Comparison of ENCODE assay signal across 8 mouse cellular contexts in genomic region chr2:158625231-158625630, GRCm38 (mm10). TPM values are rescaled to one million over a fixed set of nuclear protein-coding genes. Genes with fewer than 3 reads are reported as not detected.
DNase-seq lines count a peak whose midpoint lies in the region; ATAC-seq lines count a peak whose summit lies in the region.

No protein-coding gene starts in this region.

- no peaks in the 10 kb centered on the region for H3K9me3 ChIP-seq in intestine, embryonic 14.5 days (ENCODE audit: control insufficient read depth, low read length)

- peaks cover 12% of the 10 kb centered on the region for H3K4me1 ChIP-seq in intestine, embryonic 14.5 days (replicated peaks; ENCODE audit: control insufficient read depth, insufficient read depth, low read length)

- peak overlapping the region; percentile 74 for H3K9ac ChIP-seq in intestine, embryonic 14.5 days (ENCODE audit: low read length)

- H3K27ac ChIP-seq in intestine, embryonic 14.5 days (ENCODE audit: low read depth), result peak overlapping the region; percentile 80

- ATAC-seq in cerebellum, adult (ENCODE audit: insufficient number of reproducible peaks, low FRiP score, low TSS enrichment), result peak; percentile 12; the same call in 1 of the 2 replicates
- ATAC-seq in intestine, embryonic 14.5 days (replicated peaks; ENCODE audit: low FRiP score, low TSS enrichment, low read depth), result peak; percentile 76
- peak; percentile 5; the same call in 1 of the 2 replicates for ATAC-seq in megakaryocyte progenitor cell, adult 5-6 weeks (replicated peaks; ENCODE audit: poor library complexity)

- peak overlapping the region; percentile 83 for H3K4me2 ChIP-seq in intestine, embryonic 14.5 days (ENCODE audit: low read length)

- DNase-seq in cerebellum, postnatal 36 days, result no peak
- peak; percentile 18 for DNase-seq in urinary bladder, postnatal 25 days (ENCODE audit: low spot score)
- DNase-seq in urinary bladder, adult 2 months (ENCODE audit: low spot score), result no peak
- DNase-seq in intestine, embryonic 14.5 days (ENCODE audit: low spot score), result no peak
- no peak for DNase-seq in right cerebral cortex, postnatal 25 days
- DNase-seq in thymus, postnatal 0 days (ENCODE audit: low spot score), result no peak

- peak overlapping the region; percentile 87 for H3K4me3 ChIP-seq in intestine, embryonic 14.5 days (ENCODE audit: low read depth, low read length)

- 0% methylated on average over 41 of the region's 44 CpGs for WGBS in intestine, embryonic 14.5 days

- H3K36me3 ChIP-seq in intestine, embryonic 14.5 days (ENCODE audit: control insufficient read depth, insufficient read depth, low read length), result peaks cover 37% of the 10 kb centered on the region

- peaks cover 10% of the 10 kb centered on the region; the same call in 1 of the 2 replicates for H3K27me3 ChIP-seq in intestine, embryonic 14.5 days (replicated peaks; ENCODE audit: control insufficient read depth, insufficient read depth, low read length)

RNA-seq across cellular contexts. Expression of gene Actr5, which starts 0.5 kb away (rescaled TPM):
- 6.6 and 7.4 TPM in 2 replicates for polyA plus RNA-seq in urinary bladder, adult 2 months (2012; rRNA removed)
- polyA plus RNA-seq in intestine, embryonic 14.5 days (2014; fragmentation: Nextera tagmentation; extraction: Ambion mirVana), result 12.7 and 13.0 TPM in 2 replicates
- 9.1 and 14.7 TPM in 2 replicates for total RNA-seq in megakaryocyte progenitor cell, adult 5-6 weeks (2015)
- total RNA-seq in megakaryocyte progenitor cell, adult 5-6 weeks (2017), result 14.5 and 18.7 TPM in 2 replicates
- polyA plus RNA-seq in thymus, postnatal 0 days (2015; fragmentation: Nextera tagmentation; extraction: Ambion mirVana), result 16.1 and 18.4 TPM in 2 replicates

RNA-seq across cellular contexts. Expression of gene Slc32a1, which starts 14.7 kb away (rescaled TPM):
- polyA plus RNA-seq in urinary bladder, adult 2 months (2012; rRNA removed), result not detected in 2 replicates
- not detected in 2 replicates for polyA plus RNA-seq in intestine, embryonic 14.5 days (2014; fragmentation: Nextera tagmentation; extraction: Ambion mirVana)
- 0.05 TPM in 1 of 2 replicates, not detected in the other for total RNA-seq in megakaryocyte progenitor cell, adult 5-6 weeks (2015)
- 0.04 TPM in 1 of 2 replicates, not detected in the other for total RNA-seq in megakaryocyte progenitor cell, adult 5-6 weeks (2017)
- not detected in 2 replicates for polyA plus RNA-seq in thymus, postnatal 0 days (2015; fragmentation: Nextera tagmentation; extraction: Ambion mirVana)

RNA-seq across cellular contexts. Expression of gene Ppp1r16b, which starts 40.0 kb away (rescaled TPM):
- 0.95 and 2.0 TPM in 2 replicates for polyA plus RNA-seq in urinary bladder, adult 2 months (2012; rRNA removed)
- polyA plus RNA-seq in intestine, embryonic 14.5 days (2014; fragmentation: Nextera tagmentation; extraction: Ambion mirVana), result 5.0 and 5.4 TPM in 2 replicates
- 0.17 and 0.30 TPM in 2 replicates for total RNA-seq in megakaryocyte progenitor cell, adult 5-6 weeks (2015)
- total RNA-seq in megakaryocyte progenitor cell, adult 5-6 weeks (2017), result 0.07 and 0.08 TPM in 2 replicates
- 45.4 and 58.3 TPM in 2 replicates for polyA plus RNA-seq in thymus, postnatal 0 days (2015; fragmentation: Nextera tagmentation; extraction: Ambion mirVana)

Comparison
In these comparisons a context has a peak if more than half of its experiments do, and no peak if none do; other contexts are left out.
1. ATAC-seq: peak in every context shown above with its lines; median percentile 76 in intestine, embryonic 14.5 days; 12 in cerebellum, adult; 5 in megakaryocyte progenitor cell, adult 5-6 weeks.